Mouse (Mus musculus) liver, adult 2 months (tissue): Measurements from ENCODE around the gene Als2cr12.

ENCODE experiments used
- CTCF ChIP-seq: fragments of 200-500 bp; IDR thresholded peaks from 2 replicates; pipeline ENCODE4 v1.5.1; 2011; ENCODE audit warnings: low read depth, low read length, control low read depth
- POLR2A ChIP-seq: fragments of 200-500 bp; IDR thresholded peaks from 2 replicates; pipeline ENCODE4 v1.6.1; 2011; ENCODE audit warnings: low read length, control low read depth; ENCODE audit not compliant: insufficient read depth; ENCODE audit errors: extremely low read depth

- no peak for TF ChIP-seq POLR2A
- no peak for TF ChIP-seq CTCF
Measured at GRCm38 (mm10) chr1:58710711-58711364, 15.0 kb upstream of the Als2cr12 start.
